Mouse (Mus musculus) telencephalon, adult 2 months (tissue): Measurements from ENCODE around the gene Dmrt2.

Source experiments
- DNase-seq: peaks from one replicate; pipeline ENCODE4 v3.0.0-alpha.2; 2011; ENCODE audit warnings: low read depth, low spot score

The Dmrt2 gene

DNA sequence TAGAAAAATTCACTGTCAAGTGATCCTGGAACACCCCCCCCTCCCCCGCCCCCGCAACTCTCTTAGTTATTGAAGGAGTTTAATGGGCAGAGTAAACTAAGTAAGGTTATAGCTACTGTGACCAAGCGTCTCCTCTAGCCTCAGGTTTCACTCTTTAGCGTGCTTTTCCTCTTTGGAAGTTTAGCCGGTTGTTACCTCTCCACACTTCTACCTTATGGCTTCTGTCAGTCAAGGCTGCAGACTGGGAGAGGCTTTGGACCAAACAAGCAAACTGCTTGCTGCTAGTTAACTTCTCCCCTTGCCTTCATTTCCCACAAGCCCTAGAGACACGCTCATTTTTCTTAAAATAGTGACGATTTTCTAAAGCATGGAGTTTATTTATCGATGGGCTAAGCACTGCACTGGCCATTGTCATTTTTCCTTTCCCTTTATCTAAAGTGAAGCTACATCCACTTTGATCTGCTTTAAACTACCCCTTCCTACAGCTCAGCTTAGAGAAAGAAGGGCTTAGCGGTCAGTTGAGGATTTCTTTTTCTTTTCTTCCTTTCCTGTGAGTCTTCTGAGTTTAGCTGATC is 3.7 kb downstream of the Dmrt2 start:
- no peak for DNase-seq

GRCm38 (mm10) chr19:25698850-25699249 is 26.6 kb downstream of the Dmrt2 start:
- no peak for DNase-seq

DNA sequence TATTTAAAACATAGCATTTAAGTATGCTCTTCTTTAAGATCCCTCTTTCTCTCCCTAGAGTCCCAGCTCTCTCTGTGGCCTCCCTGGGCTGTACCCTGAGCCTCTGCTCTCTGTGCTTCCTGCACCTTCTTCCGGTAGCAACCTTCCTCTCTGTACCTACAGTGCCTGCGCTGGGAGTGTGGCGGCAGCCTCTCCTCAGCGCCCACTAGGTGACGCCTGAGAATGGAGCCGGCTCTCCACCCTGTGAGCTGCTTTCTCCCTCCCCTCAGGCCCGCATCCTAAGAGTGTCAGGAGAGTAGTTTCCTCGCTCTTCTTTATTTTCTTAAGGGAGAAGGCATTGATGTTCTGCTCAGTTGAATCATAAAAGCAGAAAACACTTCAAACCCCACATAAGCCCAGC is 41.2 kb downstream of the Dmrt2 start:
- DNase-seq: no peak

DNA sequence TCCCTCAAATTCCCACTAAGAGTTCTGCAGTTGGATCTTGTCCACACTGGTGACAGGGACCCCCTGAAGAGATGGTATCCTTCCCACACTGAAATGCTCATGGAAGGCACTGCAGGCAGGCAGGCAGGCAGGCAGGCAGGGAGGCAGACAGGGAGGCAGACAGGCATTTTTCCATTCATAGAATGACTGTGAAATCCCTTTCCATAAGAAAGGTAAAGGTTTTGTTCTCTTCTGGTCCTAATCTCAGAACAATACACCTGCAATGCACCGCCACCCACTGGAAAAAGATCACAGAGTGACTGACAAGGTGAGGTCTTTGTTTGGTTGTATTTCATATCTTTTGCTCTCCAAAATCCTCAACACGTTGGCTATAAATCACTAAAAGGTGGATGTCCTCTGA is 42.7 kb downstream of the Dmrt2 start:
- DNase-seq: no peak

GRCm38 (mm10) chr19:25722616-25723015 is 50.4 kb downstream of the Dmrt2 start:
- no peak for DNase-seq
